Mouse (Mus musculus): Measurements from ENCODE around the gene Vax2.

DNA sequence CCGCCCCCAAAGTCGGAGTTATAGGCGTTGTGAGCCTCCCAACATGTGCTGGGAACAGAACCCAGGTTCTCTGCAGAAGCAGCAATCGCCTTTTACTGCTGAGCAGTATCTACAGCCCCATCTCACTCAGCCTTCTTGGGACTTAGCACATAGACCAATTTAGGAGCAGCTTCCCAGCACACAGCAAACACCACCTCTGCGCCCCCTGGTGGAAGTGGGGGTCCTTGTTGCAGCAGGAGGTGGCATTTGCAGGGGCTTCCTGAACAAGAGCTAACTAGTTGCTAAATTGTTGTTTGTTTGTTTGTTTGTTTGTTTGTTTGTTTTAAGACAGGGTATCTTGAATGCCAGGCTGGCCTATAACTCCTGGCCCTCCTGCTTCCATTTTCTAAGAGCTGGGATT, 20.1 kb downstream of the Vax2 start:
- peak; percentile 84 for TF ChIP-seq CTCF (IDR thresholded peaks at IDR 0.05; ENCODE audit: low read depth)
- no peak for TF ChIP-seq EP300 (IDR thresholded peaks at IDR 0.05; ENCODE audit: low read depth)
